Mouse (Mus musculus) limb, embryonic 12.5 days (tissue): Measurements from ENCODE around the gene Lrp1. TPM values are rescaled to one million over a fixed set of nuclear protein-coding genes. Genes with fewer than 3 reads are reported as not detected.

Experiments used
- ATAC-seq: fragments of 200-750 bp; cut with Nextera tagmentation; 2 replicates; pipeline ENCODE4 v1.8.0; 2017; ENCODE audit warnings: low read depth, moderate TSS enrichment; ENCODE audit not compliant: insufficient number of reproducible peaks, insufficient read depth, low FRiP score, low TSS enrichment
- H3K27ac ChIP-seq: fragments of 300-500 bp; sonication (generic); 2 replicates; pipeline ENCODE4 v1.5.1; 2016; ENCODE audit warnings: mild to moderate bottlenecking, moderate library complexity
- H3K27me3 ChIP-seq: fragments of 300-500 bp; sonication (generic); 2 replicates; pipeline ENCODE4 v1.6.1; 2016; ENCODE audit warnings: mild to moderate bottlenecking, moderate library complexity
- H3K36me3 ChIP-seq: fragments of 300-500 bp; sonication (generic); 2 replicates; pipeline ENCODE4 v1.6.1; 2016; ENCODE audit warnings: mild to moderate bottlenecking, moderate library complexity
- H3K4me1 ChIP-seq: fragments of 300-500 bp; sonication (generic); replicated peaks from 2 replicates; pipeline ENCODE4 v1.6.1; 2016
- H3K4me2 ChIP-seq: fragments of 300-500 bp; sonication (generic); 2 replicates; pipeline ENCODE4 v1.6.1; 2016; ENCODE audit warnings: mild to moderate bottlenecking, moderate library complexity
- H3K4me3 ChIP-seq: fragments of 300-500 bp; sonication (generic); replicated peaks from 2 replicates; pipeline ENCODE4 v1.5.1; 2016; ENCODE audit warnings: mild to moderate bottlenecking
- H3K9ac ChIP-seq: fragments of 300-500 bp; sonication (generic); replicated peaks from 2 replicates; pipeline ENCODE4 v1.6.1; 2016; ENCODE audit warnings: mild to moderate bottlenecking, moderate library complexity
- H3K9me3 ChIP-seq: fragments of 300-500 bp; sonication (generic); 2 replicates; pipeline ENCODE4 v1.6.1; 2016; ENCODE audit warnings: mild to moderate bottlenecking, moderate library complexity
- WGBS: fragments of 180-500 bp; shearing (Covaris S2); methylation state at CpG from one replicate; pipeline ENCODE4 v1.1.7; 2016; 5-methylcytosine and 5-hydroxymethylcytosine counted together
- polyA plus RNA-seq: library from polyadenylated mRNA; unstranded; fragments of >200 nt; fragmentation: Nextera tagmentation; extraction: Ambion mirVana; gene quantifications from 2 replicates; pipeline ENCODE4 v1.2.1, GENCODE M21; 2016

Lrp1 gene
- polyA plus RNA-seq, 1 experiment from 2014 or later, result 87.6 TPM

- H3K4me2 ChIP-seq, result peak overlapping the region; percentile 74
- H3K36me3 ChIP-seq, result no peaks in the 10 kb centered on the region
- ATAC-seq, result peak; percentile 9
- 3% methylated on average over 25 of the region's 25 CpGs for WGBS
- H3K4me3 ChIP-seq, result peak overlapping the region; percentile 42
- peak overlapping the region; percentile 64 for H3K9ac ChIP-seq
- no peaks in the 10 kb centered on the region for H3K27me3 ChIP-seq
- peaks cover 26% of the 10 kb centered on the region for H3K4me1 ChIP-seq
- H3K9me3 ChIP-seq, result no peaks in the 10 kb centered on the region
- peak overlapping the region; percentile 66; the same call in 1 of the 2 replicates for H3K27ac ChIP-seq
These were observed 22.7 kb upstream of the Lrp1 start for GRCm38 (mm10) chr10:127643553-127644238.

- peak within 1 kb of the TSS; percentile 64 for H3K9ac ChIP-seq
- H3K9me3 ChIP-seq, result no peaks in the 10 kb centered on the region
- no peaks in the 10 kb centered on the region for H3K36me3 ChIP-seq
- H3K27ac ChIP-seq, result peak within 1 kb of the TSS; percentile 66
- H3K4me2 ChIP-seq, result peak within 1 kb of the TSS; percentile 74
- peaks cover 26% of the 10 kb centered on the region for H3K4me1 ChIP-seq
- no peaks in the 10 kb centered on the region for H3K27me3 ChIP-seq
- H3K4me3 ChIP-seq, result peak within 1 kb of the TSS; percentile 42
- peak; percentile 53; the same call in 1 of the 2 replicates for ATAC-seq
- WGBS, result 7% methylated on average over 37 of the region's 37 CpGs
These were observed 22.0 kb upstream of the Lrp1 start, which contains the start of gene Stat6 for GRCm38 (mm10) chr10:127642772-127643552. Stat6 (plus strand) TSS chr10:127642986.

- H3K4me3 ChIP-seq, result peak overlapping the region; percentile 42
- WGBS, result 7% methylated on average over 19 of the region's 19 CpGs
- peaks cover 26% of the 10 kb centered on the region for H3K4me1 ChIP-seq
- H3K27ac ChIP-seq, result peak overlapping the region; percentile 66
- H3K4me2 ChIP-seq, result peak overlapping the region; percentile 74
- H3K9me3 ChIP-seq, result no peaks in the 10 kb centered on the region
- no peaks in the 10 kb centered on the region for H3K36me3 ChIP-seq
- no peaks in the 10 kb centered on the region for H3K27me3 ChIP-seq
- H3K9ac ChIP-seq, result peak overlapping the region; percentile 64
- ATAC-seq, result peak; percentile 77
These were observed 21.2 kb upstream of the Lrp1 start for GRCm38 (mm10) chr10:127641861-127642771.

GRCm38 (mm10) chr10:127640421-127640820 is 19.5 kb upstream of the Lrp1 start:
- 68% methylated on average over 5 of the region's 5 CpGs for WGBS

GRCm38 (mm10) chr10:127632668-127633271 is 11.8 kb upstream of the Lrp1 start:
- Histone ChIP-seq H3K9ac (no peak overlapping the region), H3K27ac (no peak overlapping the region), H3K36me3 (no peaks in the 10 kb centered on the region), H3K9me3 (no peaks in the 10 kb centered on the region), H3K4me2 (no peak overlapping the region), H3K4me3 (no peak overlapping the region), H3K27me3 (no peaks in the 10 kb centered on the region), H3K4me1 (no peaks in the 10 kb centered on the region)
- WGBS, result 60% methylated on average over 7 of the region's 7 CpGs
- ATAC-seq, result no peak

More at GRCm38 (mm10) chr10:127640421-127640820, 19.5 kb upstream of the Lrp1 start:
- Histone ChIP-seq H3K36me3 (no peaks in the 10 kb centered on the region), H3K9ac (no peak overlapping the region), H3K4me1 (peaks cover 26% of the 10 kb centered on the region), H3K4me3 (no peak overlapping the region), H3K4me2 (no peak overlapping the region), H3K27me3 (no peaks in the 10 kb centered on the region), H3K27ac (no peak overlapping the region), H3K9me3 (no peaks in the 10 kb centered on the region)
- ATAC-seq, result no peak

- Histone ChIP-seq H3K4me3 (no peak overlapping the region), H3K4me2 (no peak overlapping the region), H3K4me1 (no peaks in the 10 kb centered on the region), H3K27ac (no peak overlapping the region), H3K9me3 (peaks cover 6% of the 10 kb centered on the region), H3K9ac (no peak overlapping the region), H3K27me3 (no peaks in the 10 kb centered on the region), H3K36me3 (no peaks in the 10 kb centered on the region)
- ATAC-seq, result no peak
- 83% methylated on average over 10 of the region's 10 CpGs for whole genome bisulfite sequencing
These were observed 10.6 kb upstream of the Lrp1 start for GRCm38 (mm10) chr10:127631261-127632214.

- Histone ChIP-seq H3K4me2 (no peak overlapping the region), H3K27ac (no peak overlapping the region), H3K9me3 (peaks cover 13% of the 10 kb centered on the region), H3K36me3 (0 out of 2 replicates have a peak, but pooled peaks cover 5% of the 10 kb centered on the region), H3K27me3 (no peaks in the 10 kb centered on the region), H3K4me1 (peaks cover 5% of the 10 kb centered on the region; the same call in 1 of the 2 replicates), H3K9ac (no peak overlapping the region), H3K4me3 (no peak overlapping the region)
- ATAC-seq, result no peak
- 94% methylated on average over 3 of the region's 3 CpGs for WGBS
These were observed 5.5 kb upstream of the Lrp1 start for GRCm38 (mm10) chr10:127626433-127626832.

- Histone ChIP-seq H3K4me1 (peaks cover 17% of the 10 kb centered on the region), H3K36me3 (0 out of 2 replicates have a peak, but pooled peaks cover 5% of the 10 kb centered on the region), H3K9ac (no peak overlapping the region), H3K9me3 (peaks cover 13% of the 10 kb centered on the region), H3K27ac (no peak overlapping the region), H3K27me3 (no peaks in the 10 kb centered on the region), H3K4me2 (no peak overlapping the region), H3K4me3 (no peak overlapping the region)
- no peak for ATAC-seq
- WGBS, result 89% methylated on average over 6 of the region's 6 CpGs
These were observed 2.7 kb upstream of the Lrp1 start for GRCm38 (mm10) chr10:127623439-127624216.

GRCm38 (mm10) chr10:127622661-127623060 is 1.7 kb upstream of the Lrp1 start:
- no peak overlapping the region for H3K4me3 ChIP-seq
- no peak overlapping the region for H3K9ac ChIP-seq
- peaks cover 13% of the 10 kb centered on the region for H3K9me3 ChIP-seq
- 71% methylated on average over 4 of the region's 4 CpGs for WGBS
- no peak for ATAC-seq
- peaks cover 27% of the 10 kb centered on the region for H3K4me1 ChIP-seq
- H3K4me2 ChIP-seq, result peak overlapping the region; percentile 93
- peak overlapping the region; percentile 95 for H3K27ac ChIP-seq
- H3K27me3 ChIP-seq, result no peaks in the 10 kb centered on the region
- H3K36me3 ChIP-seq, result 0 out of 2 replicates have a peak, but pooled peaks cover 5% of the 10 kb centered on the region
